In the genomic region with DNA sequence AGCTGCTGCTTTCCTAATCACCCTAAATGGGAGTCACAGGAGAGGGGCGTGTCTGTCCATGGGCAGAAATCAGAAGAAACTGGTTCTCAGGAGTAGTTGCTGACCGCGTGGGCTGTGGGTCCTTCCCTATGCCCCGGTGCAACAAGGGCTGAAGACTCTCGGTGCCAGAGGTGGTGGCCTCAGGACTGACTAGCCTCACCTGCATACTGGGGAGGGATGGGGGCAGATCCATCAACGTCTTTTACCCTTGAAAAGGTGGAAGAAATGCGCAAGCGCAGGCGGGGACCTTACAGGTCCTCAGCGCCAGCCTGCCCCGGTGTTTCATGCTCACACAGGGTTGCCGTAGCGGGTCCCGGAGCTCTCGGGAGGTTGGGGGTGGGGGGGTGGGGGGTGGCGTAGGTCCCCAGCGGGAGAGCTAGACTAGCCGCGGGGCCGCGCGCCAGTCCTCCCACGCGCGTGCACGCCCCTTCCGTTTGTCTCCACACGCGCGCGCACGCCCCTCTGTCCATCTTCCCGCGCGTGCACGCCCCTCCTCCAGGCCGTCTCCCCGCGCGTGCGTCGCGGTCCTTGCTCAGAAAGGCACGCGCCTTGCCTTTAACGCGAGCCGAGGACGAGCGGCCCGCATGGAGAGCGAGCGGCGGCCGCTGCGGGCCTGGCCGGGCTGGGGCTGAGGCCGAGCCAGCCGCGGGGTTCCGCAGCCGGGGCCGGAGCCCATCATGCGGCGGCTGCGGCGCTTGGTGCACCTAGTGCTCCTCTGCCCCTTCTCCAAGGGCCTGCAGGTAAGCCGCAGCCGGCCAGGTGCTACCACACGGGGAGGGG, we compare ENCODE assay signal across 8 mouse cellular contexts. TPM values are rescaled to one million over a fixed set of nuclear protein-coding genes. Genes with fewer than 3 reads are reported as not detected.
A peak's percentile ranks its signal among the peaks of the same experiment; 100 is the strongest.
DNase-seq lines count a peak whose midpoint lies in the region; ATAC-seq and TF ChIP-seq lines count a peak whose summit lies in the region.

A gene (plus strand): TSS at position 537 of the 819 bp plus-strand sequence.

- DNase-seq in CD4-positive, CD25-positive, alpha-beta regulatory T cell, adult 2 months (ENCODE audit: low read depth, low spot score), result peak; percentile 77
- peak; percentile 96 for DNase-seq in brain, adult 2 months (ENCODE audit: low read depth, low spot score)
- DNase-seq in forebrain, embryonic 11.5 days (ENCODE audit: low spot score), result peak; percentile 91
- peak; percentile 90 for DNase-seq in kidney, postnatal 0 days (ENCODE audit: low spot score)
- peak; percentile 62 for DNase-seq in liver

- H3ac ChIP-seq in myocyte (ENCODE audit: control insufficient read depth, insufficient read length), result peak within 1 kb of the TSS; percentile 55

- no peaks in the 10 kb centered on the region for H3K36me3 ChIP-seq in forebrain, embryonic 11.5 days (ENCODE audit: control insufficient read depth, insufficient read depth, low read length)
- no peaks in the 10 kb centered on the region for H3K36me3 ChIP-seq in heart, embryonic 14.5 days (ENCODE audit: control insufficient read depth, insufficient read depth, low read length)
- no peaks in the 10 kb centered on the region for H3K36me3 ChIP-seq in kidney, postnatal 0 days (ENCODE audit: insufficient read depth, low read length)
- no peaks in the 10 kb centered on the region for H3K36me3 ChIP-seq in myocyte (ENCODE audit: control insufficient read depth, insufficient read depth)
- no peaks in the 10 kb centered on the region for H3K36me3 ChIP-seq in testis, adult 2 months (ENCODE audit: control insufficient read depth, insufficient read depth, low read length)

- no peaks in the 10 kb centered on the region for H3K27me3 ChIP-seq in forebrain, embryonic 11.5 days (ENCODE audit: control insufficient read depth, insufficient read depth, low read length)
- H3K27me3 ChIP-seq in heart, embryonic 14.5 days (ENCODE audit: control insufficient read depth, insufficient read depth, low read length), result no peaks in the 10 kb centered on the region
- no peaks in the 10 kb centered on the region for H3K27me3 ChIP-seq in kidney, postnatal 0 days (ENCODE audit: insufficient read depth, low read length)
- H3K27me3 ChIP-seq in myocyte (ENCODE audit: control insufficient read depth, insufficient read depth, insufficient read length), result no peaks in the 10 kb centered on the region
- no peaks in the 10 kb centered on the region for H3K27me3 ChIP-seq in testis, adult 2 months (ENCODE audit: control insufficient read depth, insufficient read depth, low read length)

- H3K27ac ChIP-seq in forebrain, embryonic 11.5 days (ENCODE audit: low read depth, low read length), result peak within 1 kb of the TSS; percentile 46
- H3K27ac ChIP-seq in heart, embryonic 14.5 days (replicated peaks in 1 of 2; ENCODE audit: control insufficient read depth in 1 of 2, insufficient read depth in 1 of 2, low read depth in 2 of 2, low read length in 2 of 2), result no peak within 1 kb of the TSS
- H3K27ac ChIP-seq in kidney, postnatal 0 days, result peak within 1 kb of the TSS; percentile 43
- H3K27ac ChIP-seq in testis, adult 2 months (ENCODE audit: control insufficient read depth, insufficient read depth, low read depth, low read length), result peak within 1 kb of the TSS; percentile 63

- peak within 1 kb of the TSS; percentile 92 for H3K4me2 ChIP-seq in forebrain, embryonic 11.5 days (ENCODE audit: low read depth, low read length, severe bottlenecking)
- peak within 1 kb of the TSS; percentile 95 for H3K4me2 ChIP-seq in heart, embryonic 14.5 days (ENCODE audit: low read length)
- peak within 1 kb of the TSS; percentile 80 for H3K4me2 ChIP-seq in kidney, postnatal 0 days (ENCODE audit: low read length)
- H3K4me2 ChIP-seq in myocyte (ENCODE audit: low read depth), result peak within 1 kb of the TSS; percentile 75

- peak within 1 kb of the TSS; percentile 93 for H3K9ac ChIP-seq in forebrain, embryonic 11.5 days (ENCODE audit: low read length)
- H3K9ac ChIP-seq in heart, embryonic 14.5 days (ENCODE audit: low read length), result peak within 1 kb of the TSS; percentile 84
- H3K9ac ChIP-seq in kidney, postnatal 0 days (ENCODE audit: low read depth, low read length), result peak within 1 kb of the TSS; percentile 71

- TF ChIP-seq POLR2A in myocyte (IDR thresholded peaks at IDR 0.05; ENCODE audit: insufficient read length, low read depth), result peak; percentile 23
- TF ChIP-seq POLR2A in testis, adult 2 months (IDR thresholded peaks at IDR 0.05; ENCODE audit: control insufficient read depth, low read depth, low read length), result 0 out of 2 replicates have a peak, but pooled peaks have one; percentile 34

- peak within 1 kb of the TSS; percentile 80 for H3K4me3 ChIP-seq in forebrain, embryonic 11.5 days (ENCODE audit: low read depth, low read length)
- H3K4me3 ChIP-seq in heart, embryonic 14.5 days (ENCODE audit: control insufficient read depth in 1 of 2, insufficient read depth in 1 of 2, low read depth in 1 of 2, low read length in 2 of 2), result peak within 1 kb of the TSS; percentile 60 to 71
- peak within 1 kb of the TSS; percentile 62 for H3K4me3 ChIP-seq in kidney, postnatal 0 days (replicated peaks; ENCODE audit: low read depth, low read length)
- no peak within 1 kb of the TSS for H3K4me3 ChIP-seq in myocyte
- H3K4me3 ChIP-seq in testis, adult 2 months (ENCODE audit: control insufficient read depth, low read depth, low read length), result peak within 1 kb of the TSS; percentile 77

- ATAC-seq in forebrain, embryonic 11.5 days (replicated peaks; ENCODE audit: low FRiP score), result peak; percentile 67
- ATAC-seq in heart, embryonic 14.5 days (ENCODE audit: insufficient number of reproducible peaks, insufficient read depth, low FRiP score, low read depth), result peak; percentile 53; the same call in 1 of the 2 replicates
- peak; percentile 50 for ATAC-seq in kidney, postnatal 0 days (replicated peaks; ENCODE audit: low FRiP score, low read depth)

- H3K4me1 ChIP-seq in forebrain, embryonic 11.5 days (replicated peaks; ENCODE audit: control insufficient read depth, insufficient read depth, low read length), result peaks cover 12% of the 10 kb centered on the region
- H3K4me1 ChIP-seq in heart, embryonic 14.5 days (ENCODE audit: control insufficient read depth in 2 of 2, insufficient read depth in 2 of 2, low read length in 2 of 2), result peaks cover 5 to 10% of the 10 kb centered on the region in 2 experiments; a peak in 1 of 4 replicates
- peaks cover 15% of the 10 kb centered on the region for H3K4me1 ChIP-seq in kidney, postnatal 0 days (replicated peaks; ENCODE audit: insufficient read depth, low read length)
- peaks cover 19% of the 10 kb centered on the region for H3K4me1 ChIP-seq in testis, adult 2 months (ENCODE audit: control insufficient read depth, insufficient read depth, low read length)

- 2% methylated on average over 58 of the region's 70 CpGs for WGBS in forebrain, embryonic 11.5 days
- under 1% methylated on average over 50 of the region's 70 CpGs for WGBS in heart, embryonic 14.5 days
- WGBS in kidney, postnatal 0 days, result under 1% methylated on average over 68 of the region's 70 CpGs

- TF ChIP-seq CTCF in kidney, postnatal 0 days (IDR thresholded peaks at IDR 0.05; ENCODE audit: low read depth), result no peak
- no peak for TF ChIP-seq CTCF in testis, adult 2 months (IDR thresholded peaks at IDR 0.05; ENCODE audit: control insufficient read depth, insufficient read depth, insufficient replicate concordance, low read depth, low read length)

- H3K79me2 ChIP-seq in myocyte (ENCODE audit: control insufficient read depth, insufficient read depth), result no peaks in the 10 kb centered on the region

- no peaks in the 10 kb centered on the region for H3K9me3 ChIP-seq in forebrain, embryonic 11.5 days (ENCODE audit: control insufficient read depth, low read length)
- no peaks in the 10 kb centered on the region for H3K9me3 ChIP-seq in heart, embryonic 14.5 days (ENCODE audit: control insufficient read depth, low read length)
- no peaks in the 10 kb centered on the region for H3K9me3 ChIP-seq in kidney, postnatal 0 days (replicated peaks; ENCODE audit: low read length)

TF ChIP-seq in myocyte, 11 proteins besides CTCF, POLR2A, EP300 and RAD21:
- TF ChIP-seq E2F4 (IDR thresholded peaks at IDR 0.05; ENCODE audit: insufficient read depth), result no peak
- peak in 1 of 3 experiments; percentile 5 for TF ChIP-seq MYOD1 (IDR thresholded peaks at IDR 0.05; ENCODE audit: control insufficient read depth in 1 of 3, insufficient read length in 2 of 3, low read depth in 2 of 3)

RNA-seq across cellular contexts. Expression of the gene that starts here (rescaled TPM):
- 49.8 and 63.8 TPM in 2 replicates for polyA plus RNA-seq in forebrain, embryonic 11.5 days (2014; fragmentation: Nextera tagmentation; extraction: Ambion mirVana)
- 13.3 and 15.2 TPM in 2 replicates for polyA plus RNA-seq in heart, embryonic 14.5 days (2014; fragmentation: Nextera tagmentation; extraction: Ambion mirVana)
- polyA plus RNA-seq in kidney, postnatal 0 days (2015; fragmentation: Nextera tagmentation; extraction: Ambion mirVana), result 27.3 and 29.5 TPM in 2 replicates
- polyA plus RNA-seq in myocyte (2012; fragmentation: generic; extraction: Trizol), result 2.6 TPM
- 10.3 and 12.0 TPM in 2 replicates for polyA plus RNA-seq in testis, adult 2 months (2012; rRNA removed)

Comparison
In these comparisons a context has a peak if more than half of its experiments do, and no peak if none do; other contexts are left out.
1. H3K27ac ChIP-seq: peak in forebrain, embryonic 11.5 days (single experiment), kidney, postnatal 0 days (single experiment) and testis, adult 2 months (single experiment); none in heart, embryonic 14.5 days (0 of 2).
2. Peak in every context shown above with its lines, with median percentiles within 50 percentile points of each other: DNase-seq, ATAC-seq, H3K4me2 ChIP-seq and H3K9ac ChIP-seq.